Mouse (Mus musculus) myocyte (in vitro differentiated cells): ENCODE results near the gene Shh. TPM values are rescaled to one million over a fixed set of nuclear protein-coding genes. Genes with fewer than 3 reads are reported as not detected.

Experiments
- H3K27me3 ChIP-seq: one replicate; pipeline ENCODE4 v1.6.1; 2011; ENCODE audit not compliant: control insufficient read depth, insufficient read depth, insufficient read length
- H3K36me3 ChIP-seq: one replicate; pipeline ENCODE4 v1.6.1; 2011; ENCODE audit not compliant: control insufficient read depth, insufficient read depth
- H3K4me2 ChIP-seq: one replicate; pipeline ENCODE4 v1.6.1; 2011; ENCODE audit warnings: low read depth, control low read depth
- H3K4me3 ChIP-seq: one replicate; pipeline ENCODE4 v1.5.1; 2011; ENCODE audit warnings: mild to moderate bottlenecking, control low read depth, moderate library complexity
- H3K79me2 ChIP-seq: one replicate; pipeline ENCODE4 v1.6.1; 2011; ENCODE audit not compliant: control insufficient read depth, insufficient read depth
- H3ac ChIP-seq: one replicate; pipeline ENCODE4 v1.6.1; 2011; ENCODE audit not compliant: control insufficient read depth, insufficient read length
- CEBPB ChIP-seq: IDR thresholded peaks from 2 replicates; pipeline ENCODE4 v1.6.1; 2011; ENCODE audit warnings: mild to moderate bottlenecking, moderate library complexity; ENCODE audit not compliant: poor library complexity, insufficient read depth, severe bottlenecking
- E2F4 ChIP-seq: IDR thresholded peaks from one replicate; pipeline ENCODE4 v1.6.1; 2011; ENCODE audit warnings: mild to moderate bottlenecking, control low read depth, moderate library complexity; ENCODE audit not compliant: insufficient read depth
- MAX ChIP-seq: IDR thresholded peaks from one replicate; pipeline ENCODE4 v1.6.1; 2011; ENCODE audit warnings: low read depth, mild to moderate bottlenecking, control low read depth
- MYOD1 ChIP-seq, 3 experiments: IDR thresholded peaks; one replicate each; pipeline ENCODE4 v1.6.1; 2011; ENCODE audit warnings: control low read depth in 2 of 3, low read depth in 2 of 3, mild to moderate bottlenecking in 2 of 3, moderate library complexity in 1 of 3; ENCODE audit not compliant: insufficient read length in 2 of 3, control insufficient read depth in 1 of 3
- MYOG ChIP-seq, 3 experiments: IDR thresholded peaks; one replicate each; pipeline ENCODE4 v1.6.1; 2011; ENCODE audit warnings: control low read depth in 2 of 3, low read depth in 2 of 3, mild to moderate bottlenecking in 2 of 3; ENCODE audit not compliant: insufficient read length in 2 of 3, control insufficient read depth in 1 of 3, insufficient read depth in 1 of 3
- POLR2A ChIP-seq: IDR thresholded peaks from one replicate; pipeline ENCODE4 v1.6.1; 2011; ENCODE audit warnings: low read depth, mild to moderate bottlenecking, control low read depth, moderate library complexity; ENCODE audit not compliant: insufficient read length
- POLR2AphosphoS2 ChIP-seq: IDR thresholded peaks from one replicate; pipeline ENCODE4 v1.6.1; 2011; ENCODE audit warnings: low read depth, control low read depth; ENCODE audit not compliant: insufficient read length
- REST ChIP-seq: IDR thresholded peaks from one replicate; pipeline ENCODE4 v1.6.1; 2011; ENCODE audit warnings: mild to moderate bottlenecking, control low read depth, moderate library complexity; ENCODE audit not compliant: insufficient read depth, insufficient read length
- SRF ChIP-seq: IDR thresholded peaks from one replicate; pipeline ENCODE4 v1.6.1; 2011; ENCODE audit warnings: low read depth; ENCODE audit not compliant: control insufficient read depth, insufficient read length
- TCF12 ChIP-seq: IDR thresholded peaks from one replicate; pipeline ENCODE4 v1.6.1; 2011; ENCODE audit warnings: mild to moderate bottlenecking, control low read depth; ENCODE audit not compliant: poor library complexity, insufficient read depth, severe bottlenecking
- TCF3 ChIP-seq: IDR thresholded peaks from one replicate; pipeline ENCODE4 v1.6.1; 2011; ENCODE audit warnings: low read depth, control low read depth; ENCODE audit not compliant: insufficient read length
- USF1 ChIP-seq: IDR thresholded peaks from one replicate; pipeline ENCODE4 v1.6.1; 2011; ENCODE audit warnings: low read depth, mild to moderate bottlenecking, control low read depth, moderate library complexity
- polyA plus RNA-seq: library from polyadenylated mRNA; unstranded; fragments of >200 nt; fragmentation: generic; extraction: Trizol; gene quantifications from one replicate; pipeline ENCODE4 v1.2.1, GENCODE M21; 2012; ENCODE audit warnings: missing spikeins

The Shh gene
- polyA plus RNA-seq, 1 experiment = not detected

DNA sequence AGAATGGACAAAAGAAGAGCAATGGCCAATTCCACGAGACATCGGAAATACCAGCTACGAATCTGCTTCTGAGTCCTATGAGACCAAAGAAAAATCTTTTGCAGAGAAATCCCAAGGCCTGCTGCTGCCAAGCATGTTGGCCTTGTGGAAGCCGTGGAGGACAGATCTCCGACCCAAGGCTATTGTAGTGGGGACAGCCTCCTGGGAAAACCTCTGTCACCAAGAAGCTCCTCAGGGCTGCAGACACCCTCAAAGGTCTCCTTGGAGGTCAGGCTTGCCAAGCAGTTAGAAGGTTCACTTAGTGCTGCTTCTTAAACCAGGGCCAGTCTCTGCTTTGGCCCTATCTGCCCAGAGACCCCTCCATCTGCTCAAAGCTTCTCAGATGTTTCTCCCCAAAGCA is 11.3 kb downstream of the Shh start:
- Histone ChIP-seq H3K36me3 (no peaks in the 10 kb centered on the region), H3K4me2 (no peak overlapping the region), H3K4me3 (no peak overlapping the region), H3K79me2 (no peaks in the 10 kb centered on the region), H3ac (no peak overlapping the region), H3K27me3 (peaks cover 44% of the 10 kb centered on the region)
- no peak for TF ChIP-seq SRF
- no peak for TF ChIP-seq TCF3
- no peak for TF ChIP-seq E2F4
- no peak for TF ChIP-seq CEBPB
- TF ChIP-seq REST = no peak
- no peak for TF ChIP-seq USF1
- no peak for TF ChIP-seq MYOG (IDR thresholded peaks at IDR 0.05; ENCODE audit: control insufficient read depth in 1 of 3, insufficient read depth in 1 of 3, insufficient read length in 2 of 3, low read depth in 2 of 3)
- no peak for TF ChIP-seq TCF12
- TF ChIP-seq POLR2A = no peak
- no peak for TF ChIP-seq MYOD1 (IDR thresholded peaks at IDR 0.05; ENCODE audit: control insufficient read depth in 1 of 3, insufficient read length in 2 of 3, low read depth in 2 of 3)
- TF ChIP-seq MAX = no peak
- TF ChIP-seq POLR2AphosphoS2 = no peak

DNA sequence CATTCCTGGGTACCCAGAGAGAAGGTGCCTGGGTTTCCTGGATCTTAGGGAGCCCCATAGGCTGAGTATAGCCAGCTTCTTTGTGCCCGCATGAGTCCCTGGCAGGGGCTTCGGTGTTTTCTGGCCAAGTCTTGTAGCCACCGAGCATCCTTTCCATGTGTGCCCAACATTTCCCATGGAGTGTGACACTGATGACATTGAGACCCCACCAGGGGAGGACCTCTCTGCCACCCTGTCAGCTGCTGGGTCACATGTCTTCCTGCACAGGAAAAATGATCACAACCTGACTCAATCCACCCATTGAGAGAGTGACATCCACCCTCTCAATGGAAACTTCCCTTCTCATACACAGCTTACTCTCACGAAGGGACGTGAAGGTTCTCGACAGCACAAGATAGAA is 12.5 kb downstream of the Shh start:
- no peak overlapping the region for H3K4me2 ChIP-seq
- no peaks in the 10 kb centered on the region for H3K79me2 ChIP-seq
- TF ChIP-seq E2F4 (no peak), POLR2A (no peak), POLR2AphosphoS2 (no peak), SRF (no peak), REST (no peak), USF1 (no peak), MAX (no peak), TCF12 (no peak), TCF3 (no peak), CEBPB (no peak), MYOG (IDR thresholded peaks at IDR 0.05; ENCODE audit: control insufficient read depth in 1 of 3, insufficient read depth in 1 of 3, insufficient read length in 2 of 3, low read depth in 2 of 3) (no peak), MYOD1 (IDR thresholded peaks at IDR 0.05; ENCODE audit: control insufficient read depth in 1 of 3, insufficient read length in 2 of 3, low read depth in 2 of 3) (no peak)
- no peak overlapping the region for H3ac ChIP-seq
- H3K27me3 ChIP-seq = peaks cover 32% of the 10 kb centered on the region
- H3K4me3 ChIP-seq = no peak overlapping the region
- H3K36me3 ChIP-seq = no peaks in the 10 kb centered on the region

DNA sequence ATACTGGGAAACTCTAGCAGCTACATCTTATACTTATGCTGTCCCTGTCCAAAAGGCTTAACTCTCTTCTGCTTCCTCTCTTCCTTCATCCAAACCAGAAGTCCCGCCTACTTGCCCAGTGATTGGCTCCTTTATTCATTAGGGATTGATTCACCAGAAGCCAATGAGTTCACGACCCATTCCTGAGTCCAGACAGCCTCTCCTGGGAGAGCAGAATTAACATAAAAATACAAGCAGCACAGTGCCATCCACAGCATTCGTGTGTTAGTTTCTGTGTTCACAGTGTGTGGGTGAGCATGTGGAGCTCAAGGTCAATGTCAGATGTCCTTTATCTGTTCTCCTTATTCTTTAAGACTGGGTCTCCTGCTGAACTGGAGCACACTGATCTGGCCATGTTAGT is 13.5 kb downstream of the Shh start:
- Histone ChIP-seq H3K4me3 (no peak overlapping the region), H3K36me3 (no peaks in the 10 kb centered on the region), H3K4me2 (no peak overlapping the region), H3K27me3 (peaks cover 22% of the 10 kb centered on the region), H3ac (no peak overlapping the region), H3K79me2 (no peaks in the 10 kb centered on the region)
- TF ChIP-seq CEBPB = no peak
- TF ChIP-seq MAX = no peak
- no peak for TF ChIP-seq USF1
- no peak for TF ChIP-seq REST
- no peak for TF ChIP-seq E2F4

DNA sequence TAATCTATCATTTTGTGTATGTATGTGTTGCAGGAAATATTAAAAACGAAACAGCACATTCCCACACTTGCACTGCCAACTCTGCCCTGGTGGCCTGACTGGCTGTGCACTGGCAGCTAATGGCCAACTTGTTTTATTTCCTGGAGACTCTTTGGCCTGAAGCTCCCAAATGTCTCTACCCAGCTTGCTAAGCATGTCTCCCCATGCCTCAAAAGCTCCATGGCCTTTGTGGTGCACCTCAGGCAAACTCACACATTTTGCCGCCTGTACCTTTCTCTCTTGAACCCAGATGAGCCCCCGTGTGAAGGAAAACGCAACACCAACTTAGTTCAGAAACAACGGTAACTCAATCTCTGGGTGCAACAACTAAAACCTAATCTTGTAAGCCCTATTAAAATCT is 14.0 kb downstream of the Shh start:
- no peak overlapping the region for H3K4me3 ChIP-seq
- no peaks in the 10 kb centered on the region for H3K36me3 ChIP-seq
- peak overlapping the region; percentile 12 for H3K4me2 ChIP-seq
- H3ac ChIP-seq = no peak overlapping the region
- no peaks in the 10 kb centered on the region for H3K79me2 ChIP-seq
- no peak for TF ChIP-seq USF1
- TF ChIP-seq TCF3 = no peak
- TF ChIP-seq SRF = no peak
- TF ChIP-seq MAX = no peak
- TF ChIP-seq MYOD1 (IDR thresholded peaks at IDR 0.05; ENCODE audit: control insufficient read depth in 1 of 3, insufficient read length in 2 of 3, low read depth in 2 of 3) = no peak
- no peak for TF ChIP-seq POLR2AphosphoS2
- no peak for TF ChIP-seq MYOG (IDR thresholded peaks at IDR 0.05; ENCODE audit: control insufficient read depth in 1 of 3, insufficient read depth in 1 of 3, insufficient read length in 2 of 3, low read depth in 2 of 3)
- TF ChIP-seq CEBPB = no peak
- TF ChIP-seq REST = no peak
- no peak for TF ChIP-seq TCF12
- TF ChIP-seq POLR2A = no peak
- no peak for TF ChIP-seq E2F4
- H3K27me3 ChIP-seq = peaks cover 17% of the 10 kb centered on the region

DNA sequence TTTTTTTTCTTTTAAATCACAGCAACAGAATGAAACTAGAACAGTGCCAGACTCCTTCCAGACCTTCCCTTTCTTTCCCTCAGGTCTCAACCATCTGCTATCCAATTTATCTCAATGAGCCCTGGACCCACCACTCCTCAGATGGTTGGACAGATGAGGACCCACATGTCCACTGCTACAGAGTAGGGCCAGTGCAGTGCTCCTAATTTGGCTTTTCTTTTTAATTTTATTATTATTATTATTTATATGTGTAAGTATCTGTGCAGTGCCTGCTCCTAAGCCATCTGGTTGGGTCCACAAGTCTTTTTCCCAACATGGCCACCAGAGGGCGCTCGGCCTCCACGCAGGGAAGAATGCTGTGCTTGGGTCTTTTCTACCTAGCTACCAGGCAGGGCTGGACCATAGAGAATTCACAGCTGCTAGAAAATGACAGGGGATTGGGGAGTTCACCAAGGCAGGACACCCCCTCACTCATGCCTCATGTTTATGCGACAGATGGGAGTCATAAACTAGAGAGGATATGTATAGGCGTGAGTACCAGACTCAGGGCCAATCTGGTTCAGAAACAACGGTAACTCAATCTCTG is 15.9 kb downstream of the Shh start:
- no peak overlapping the region for H3K4me3 ChIP-seq
- no peak for TF ChIP-seq USF1
- TF ChIP-seq E2F4 = no peak
- TF ChIP-seq POLR2A = no peak
- TF ChIP-seq MYOD1 (IDR thresholded peaks at IDR 0.05; ENCODE audit: control insufficient read depth in 1 of 3, insufficient read length in 2 of 3, low read depth in 2 of 3) = no peak
- TF ChIP-seq SRF = no peak
- no peak for TF ChIP-seq MAX
- no peak for TF ChIP-seq REST
- no peak for TF ChIP-seq TCF3
- TF ChIP-seq POLR2AphosphoS2 = no peak
- TF ChIP-seq MYOG (IDR thresholded peaks at IDR 0.05; ENCODE audit: control insufficient read depth in 1 of 3, insufficient read depth in 1 of 3, insufficient read length in 2 of 3, low read depth in 2 of 3) = no peak
- TF ChIP-seq TCF12 = no peak
- H3K4me2 ChIP-seq = no peak overlapping the region
- peaks cover 8% of the 10 kb centered on the region for H3K27me3 ChIP-seq
- no peaks in the 10 kb centered on the region for H3K36me3 ChIP-seq
- H3ac ChIP-seq = no peak overlapping the region
- H3K79me2 ChIP-seq = no peaks in the 10 kb centered on the region
